Mouse (Mus musculus): ENCODE results near the gene Lrrc74b.

DNA sequence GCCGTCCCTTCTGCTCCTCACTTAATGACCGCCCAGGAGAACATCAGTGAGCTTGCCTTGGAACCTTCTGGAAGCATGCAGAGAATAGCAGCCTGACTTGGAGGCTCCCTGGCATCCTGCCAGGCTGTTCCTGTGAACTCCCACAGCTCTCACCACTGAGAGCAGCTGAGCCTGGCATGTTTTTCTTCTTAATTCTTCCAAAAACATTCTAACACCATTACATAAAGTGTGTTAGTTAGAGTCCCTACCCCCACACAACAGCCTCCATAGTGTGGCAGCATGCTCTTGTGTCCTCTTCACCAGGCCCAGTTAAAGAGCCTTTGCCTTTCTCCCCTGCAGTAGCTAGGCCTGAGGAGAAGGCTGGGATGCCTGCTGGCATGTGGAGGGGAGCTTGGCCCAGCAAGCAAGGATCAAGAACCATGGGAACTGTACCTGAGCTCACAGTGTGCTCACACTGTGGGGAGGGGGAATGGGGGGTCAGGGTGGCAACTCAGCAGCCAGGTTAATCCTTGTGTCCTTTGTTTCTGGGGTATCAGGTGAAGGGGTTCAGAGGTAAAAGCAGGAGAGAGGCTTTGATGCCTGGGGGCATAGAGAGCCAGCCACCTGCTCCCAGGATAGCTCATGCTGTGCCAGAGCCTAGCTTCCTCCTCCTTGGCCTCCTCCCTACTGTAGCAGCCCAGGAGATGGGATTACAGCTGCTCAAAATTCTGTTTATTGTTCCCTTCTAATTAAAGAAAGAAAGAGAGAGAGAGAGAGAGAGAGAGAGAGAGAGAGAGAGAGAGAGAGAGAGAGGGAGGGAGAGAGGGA is 64.3 kb downstream of the Lrrc74b start:
- TF ChIP-seq CTCF (IDR thresholded peaks at IDR 0.05; ENCODE audit: borderline replicate concordance, insufficient read depth, low read depth, low read length) (no peak), POLR2A (IDR thresholded peaks at IDR 0.05; ENCODE audit: borderline replicate concordance, insufficient read depth, low read length) (no peak)

Data from cerebellum, adult 2 months (tissue).